Mouse (Mus musculus): ENCODE measurements around the gene Tnfrsf1b.
"Not testable (repeated sequence)": the region's sequence is repeated elsewhere in the genome, so short reads cannot be mapped to it uniquely, and the experiment has no call there.

Tnfrsf1b gene

GRCm38 (mm10) chr4:145192686-145193085 is 54.0 kb downstream of the Tnfrsf1b start:
- no peak for DNase-seq (ENCODE audit: low read depth, low spot score)

- DNase-seq (ENCODE audit: low read depth, low spot score), result no peak
Observed at GRCm38 (mm10) chr4:145188561-145188960, 58.1 kb downstream of the Tnfrsf1b start.

- DNase-seq (ENCODE audit: low read depth, low spot score), result no peak
Observed at GRCm38 (mm10) chr4:145187619-145188018, 59.1 kb downstream of the Tnfrsf1b start.

GRCm38 (mm10) chr4:145178918-145179549 is 67.6 kb downstream of the Tnfrsf1b start:
- no peak for DNase-seq (ENCODE audit: low read depth, low spot score)

GRCm38 (mm10) chr4:145165542-145165941 is 81.1 kb downstream of the Tnfrsf1b start:
- not testable (repeated sequence) for DNase-seq (ENCODE audit: low read depth, low spot score)

GRCm38 (mm10) chr4:145164111-145164510 is 82.6 kb downstream of the Tnfrsf1b start:
- DNase-seq (ENCODE audit: low read depth, low spot score), result no peak
